Mouse (Mus musculus): Measurements from ENCODE around the gene 2200002D01Rik.
"Not testable (repeated sequence)": the region's sequence is repeated elsewhere in the genome, so short reads cannot be mapped to it uniquely, and the experiment has no call there.

GRCm38 (mm10) chr7:29211013-29211412 is 37.3 kb downstream of the 2200002D01Rik start:
- not testable (repeated sequence) for TF ChIP-seq CTCF (IDR thresholded peaks at IDR 0.05; ENCODE audit: low read depth, low read length); POLR2A (IDR thresholded peaks at IDR 0.05; ENCODE audit: borderline replicate concordance, low read depth, low read length)

Data from bone marrow macrophage, adult 2 months (primary cell).